Mouse (Mus musculus): Measurements from ENCODE around the gene Mfsd4b1. TPM values are rescaled to one million over a fixed set of nuclear protein-coding genes. Genes with fewer than 3 reads are reported as not detected.

Gene Mfsd4b1
- polyA plus RNA-seq, 1 experiment: not detected

DNA sequence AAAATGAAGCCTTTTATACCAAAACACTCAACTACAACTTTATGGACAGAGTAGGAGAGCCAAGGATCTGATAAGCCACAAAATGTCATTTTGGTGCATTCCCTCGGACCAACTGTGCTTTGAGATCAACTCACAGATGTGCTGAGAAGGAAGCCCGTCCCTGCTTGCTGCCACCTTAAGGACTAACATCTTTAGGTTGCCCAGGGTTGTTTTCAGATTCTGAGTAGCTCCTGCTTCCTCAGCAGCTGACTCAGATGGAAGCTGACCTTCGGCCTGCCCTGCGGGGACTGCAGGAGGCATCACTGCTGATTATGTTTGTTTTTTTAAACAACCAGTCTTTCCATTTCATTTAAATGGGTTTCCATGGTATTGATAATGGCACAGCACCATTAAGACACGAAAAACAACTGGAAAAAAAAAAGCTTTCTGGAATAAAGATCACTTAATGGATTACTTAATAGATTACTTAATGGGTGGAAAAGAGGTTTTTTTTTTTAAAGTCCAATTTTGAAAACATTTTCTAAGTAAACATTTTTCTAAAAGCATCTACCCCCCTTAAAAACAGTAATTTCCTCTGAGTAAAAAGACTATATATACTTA lies 38.3 kb upstream of the Mfsd4b1 start:
- H3K27ac ChIP-seq (ENCODE audit: control insufficient read depth, insufficient read depth, low read depth, low read length, poor library complexity): no peak overlapping the region
- 76% methylated on average over 5 of the region's 5 CpGs for WGBS

DNA sequence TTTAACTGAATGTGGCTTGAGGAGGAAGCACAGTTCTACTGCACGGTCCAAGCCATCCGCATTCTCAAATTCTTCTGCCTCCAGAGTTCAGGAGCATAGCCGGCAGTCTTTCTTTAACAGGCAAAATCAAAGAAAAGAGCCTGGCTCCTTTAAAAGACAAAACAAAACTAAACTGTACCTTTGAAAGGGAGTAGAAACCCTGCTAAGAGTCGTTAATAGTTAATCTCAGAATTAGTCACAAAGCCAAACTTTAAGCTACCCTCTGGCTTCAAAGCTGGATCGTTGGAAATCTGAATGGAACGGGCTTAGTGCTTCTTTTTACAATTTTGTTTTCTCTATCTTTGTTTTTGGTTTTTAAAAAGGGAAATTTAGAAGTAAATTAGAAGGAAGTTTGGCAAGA lies 37.7 kb upstream of the Mfsd4b1 start:
- WGBS: 88% methylated on average over 6 of the region's 6 CpGs
- Histone ChIP-seq H3K4me3 (replicated peaks; ENCODE audit: control insufficient read depth, low read depth, low read length) (no peak overlapping the region), H3K4me1 (ENCODE audit: control insufficient read depth, insufficient read depth, low read length) (no peaks in the 10 kb centered on the region; the same call in 1 of the 2 replicates), H3K27ac (ENCODE audit: control insufficient read depth, insufficient read depth, low read depth, low read length, poor library complexity) (no peak overlapping the region)
- TF ChIP-seq POLR2A (IDR thresholded peaks at IDR 0.05; ENCODE audit: borderline replicate concordance, control insufficient read depth, low read depth, low read length): no peak

More for the DNA sequence above, 38.3 kb upstream of the Mfsd4b1 start:
- H3K4me1 ChIP-seq (ENCODE audit: control insufficient read depth, insufficient read depth, low read length): peaks cover under 1% of the 10 kb centered on the region; the same call in 1 of the 2 replicates
- TF ChIP-seq POLR2A (IDR thresholded peaks at IDR 0.05; ENCODE audit: borderline replicate concordance, control insufficient read depth, low read depth, low read length) (no peak), CTCF (IDR thresholded peaks at IDR 0.05; ENCODE audit: control insufficient read depth, insufficient read depth, low read length) (no peak)
- H3K4me3 ChIP-seq (replicated peaks; ENCODE audit: control insufficient read depth, low read depth, low read length): no peak overlapping the region

DNA sequence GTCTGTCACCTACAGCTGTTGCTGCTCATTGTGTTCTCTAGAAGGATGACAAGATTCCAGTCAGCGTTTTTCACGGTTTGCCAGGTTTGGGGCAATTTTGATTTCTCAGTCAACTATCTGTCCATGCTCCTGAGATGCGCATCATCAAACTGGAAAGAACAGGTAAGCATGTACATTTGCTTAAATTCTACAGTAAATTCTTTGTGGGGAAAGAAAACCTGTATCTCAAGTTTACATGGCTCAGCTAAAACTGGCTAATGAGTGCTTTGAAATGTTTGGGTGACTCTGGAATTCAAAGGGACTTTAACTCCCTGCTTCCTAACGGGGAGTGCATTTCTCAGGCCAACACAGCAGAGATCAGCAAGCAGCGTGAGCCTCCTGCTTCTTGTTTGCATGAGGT lies 36.9 kb upstream of the Mfsd4b1 start:
- Histone ChIP-seq H3K4me1 (ENCODE audit: control insufficient read depth, insufficient read depth, low read length) (peaks cover 1% of the 10 kb centered on the region; the same call in 1 of the 2 replicates), H3K27ac (ENCODE audit: control insufficient read depth, insufficient read depth, low read depth, low read length, poor library complexity) (no peak overlapping the region), H3K4me3 (replicated peaks; ENCODE audit: control insufficient read depth, low read depth, low read length) (no peak overlapping the region)
- TF ChIP-seq CTCF (IDR thresholded peaks at IDR 0.05; ENCODE audit: control insufficient read depth, insufficient read depth, low read length) (no peak), POLR2A (IDR thresholded peaks at IDR 0.05; ENCODE audit: borderline replicate concordance, control insufficient read depth, low read depth, low read length) (no peak)
- 95% methylated on average over 5 of the region's 5 CpGs for WGBS

DNA sequence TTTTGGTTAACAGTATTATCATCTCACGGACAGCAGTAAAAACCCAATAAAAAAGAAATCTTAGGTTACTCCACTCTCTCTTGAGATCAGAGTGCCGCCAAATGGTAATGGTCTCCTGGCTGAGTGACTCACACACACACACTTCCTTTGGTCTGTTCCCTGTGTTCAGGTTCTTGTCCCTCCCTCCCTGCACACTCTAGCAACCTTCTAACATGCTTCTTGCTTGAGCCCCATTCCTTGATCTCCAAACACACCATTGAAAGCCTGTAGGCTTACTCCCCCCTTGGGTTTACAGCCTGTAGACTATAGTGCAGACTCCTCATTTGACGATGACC lies 33.7 kb upstream of the Mfsd4b1 start:
- 68% methylated on average over 3 of the region's 3 CpGs for WGBS
- no peak overlapping the region for H3K4me3 ChIP-seq (replicated peaks; ENCODE audit: control insufficient read depth, low read depth, low read length)
- no peak overlapping the region for H3K27ac ChIP-seq (ENCODE audit: control insufficient read depth, insufficient read depth, low read depth, low read length, poor library complexity)
- TF ChIP-seq CTCF (IDR thresholded peaks at IDR 0.05; ENCODE audit: control insufficient read depth, insufficient read depth, low read length): no peak
- no peak for TF ChIP-seq POLR2A (IDR thresholded peaks at IDR 0.05; ENCODE audit: borderline replicate concordance, control insufficient read depth, low read depth, low read length)
- H3K4me1 ChIP-seq (ENCODE audit: control insufficient read depth, insufficient read depth, low read length): peaks cover 1% of the 10 kb centered on the region; the same call in 1 of the 2 replicates

DNA sequence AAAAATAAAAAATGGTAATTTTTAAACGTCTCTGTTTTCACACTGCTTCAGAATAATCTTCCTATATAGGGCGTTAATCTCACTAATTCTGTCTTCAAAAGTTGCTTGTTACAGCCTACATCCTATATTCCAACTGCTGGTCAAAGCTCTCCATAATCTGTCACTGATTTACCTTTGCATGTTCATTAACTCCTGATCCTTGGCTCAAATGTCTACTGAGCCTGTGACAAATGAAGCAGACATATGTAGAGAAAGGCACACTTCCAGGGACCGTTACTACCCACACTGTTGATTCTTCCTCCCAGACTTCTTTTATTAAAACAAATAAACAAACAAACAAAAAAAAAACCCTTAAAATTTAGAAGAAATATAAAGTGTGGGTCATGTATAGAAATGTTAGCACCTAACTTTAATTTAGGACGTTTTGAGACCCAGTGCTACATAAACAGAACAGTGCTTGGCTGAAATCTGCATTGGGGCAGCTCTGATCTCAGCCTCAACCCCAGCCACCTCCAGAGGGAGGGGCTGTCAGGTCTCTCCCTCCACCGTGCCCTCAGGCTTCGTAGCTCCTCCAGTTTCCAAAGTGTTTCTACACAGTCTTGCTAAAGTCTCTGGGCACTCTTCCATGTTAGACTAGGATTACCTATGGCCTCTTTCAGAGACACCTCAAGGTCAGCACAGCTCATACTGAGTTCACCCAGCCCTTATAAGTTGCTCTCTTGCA lies 33.2 kb upstream of the Mfsd4b1 start:
- 56% methylated on average over 6 of the region's 6 CpGs for WGBS
- TF ChIP-seq CTCF (IDR thresholded peaks at IDR 0.05; ENCODE audit: control insufficient read depth, insufficient read depth, low read length) (no peak), POLR2A (IDR thresholded peaks at IDR 0.05; ENCODE audit: borderline replicate concordance, control insufficient read depth, low read depth, low read length) (no peak)
- Histone ChIP-seq H3K27ac (ENCODE audit: control insufficient read depth, insufficient read depth, low read depth, low read length, poor library complexity) (no peak overlapping the region), H3K4me3 (replicated peaks; ENCODE audit: control insufficient read depth, low read depth, low read length) (no peak overlapping the region), H3K4me1 (ENCODE audit: control insufficient read depth, insufficient read depth, low read length) (peaks cover 1% of the 10 kb centered on the region; the same call in 1 of the 2 replicates)

DNA sequence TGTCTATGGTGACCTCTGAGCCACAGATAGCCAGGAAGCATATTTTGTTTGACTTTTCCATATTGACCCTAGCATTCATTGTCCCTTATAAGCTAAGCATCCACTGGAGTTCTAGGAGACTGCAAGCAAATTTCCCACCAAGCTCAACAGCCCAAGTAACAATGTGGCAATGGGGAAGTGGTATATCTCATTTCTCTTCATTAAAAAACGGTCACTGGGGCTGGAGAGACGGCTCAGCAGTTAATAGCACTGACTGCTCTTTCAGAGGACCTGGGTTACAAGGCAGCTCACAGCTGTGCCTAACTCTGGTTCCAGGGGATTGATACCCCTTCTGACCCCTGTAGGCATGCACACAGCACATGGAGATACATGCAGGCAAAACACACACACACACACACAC lies 32.5 kb upstream of the Mfsd4b1 start:
- TF ChIP-seq CTCF (IDR thresholded peaks at IDR 0.05; ENCODE audit: control insufficient read depth, insufficient read depth, low read length): no peak
- peaks cover 1% of the 10 kb centered on the region; the same call in 1 of the 2 replicates for H3K4me1 ChIP-seq (ENCODE audit: control insufficient read depth, insufficient read depth, low read length)
- H3K27ac ChIP-seq (ENCODE audit: control insufficient read depth, insufficient read depth, low read depth, low read length, poor library complexity): no peak overlapping the region
- 15% methylated on average over 2 of the region's 2 CpGs for WGBS
- H3K4me3 ChIP-seq (replicated peaks; ENCODE audit: control insufficient read depth, low read depth, low read length): no peak overlapping the region

DNA sequence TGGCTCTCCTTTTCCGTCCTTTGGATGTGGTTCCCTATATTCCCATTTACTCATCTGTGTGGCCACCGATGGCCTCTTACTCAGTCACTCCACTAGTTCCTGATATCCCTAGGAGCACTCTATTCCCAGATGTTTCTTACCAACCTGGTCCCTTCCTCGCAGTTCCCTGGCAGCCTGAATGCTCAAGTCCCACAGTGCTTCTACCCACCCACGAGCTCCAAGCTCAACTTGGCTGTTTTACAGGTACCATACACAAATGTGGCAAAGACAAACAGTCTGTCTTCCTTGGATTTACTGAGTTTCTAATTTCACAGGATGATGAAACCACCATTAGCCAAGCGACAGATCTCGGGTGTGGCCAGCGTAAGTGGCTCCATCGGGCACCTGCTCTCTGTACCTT lies 29.4 kb upstream of the Mfsd4b1 start:
- H3K4me3 ChIP-seq (replicated peaks; ENCODE audit: control insufficient read depth, low read depth, low read length): no peak overlapping the region
- WGBS: 80% methylated on average over 8 of the region's 8 CpGs

DNA sequence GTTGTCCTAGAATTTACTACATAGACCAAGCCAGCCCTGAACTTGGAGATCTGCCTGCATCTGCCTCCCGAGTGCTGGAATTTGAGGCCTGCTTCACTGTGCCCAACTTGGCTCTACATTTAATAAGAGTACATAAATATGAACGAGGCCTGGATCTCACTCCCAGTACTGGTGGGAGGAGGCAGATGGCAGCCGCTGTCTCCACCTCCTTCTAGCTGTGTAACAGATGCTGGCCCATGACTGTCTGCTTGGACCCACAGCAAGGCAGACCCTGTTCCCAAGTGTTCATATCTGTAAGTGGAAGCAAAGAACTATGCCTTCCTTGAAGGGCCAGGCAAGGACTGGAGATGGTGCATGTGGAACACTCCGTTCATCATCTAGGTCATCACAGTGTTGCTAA lies 28.8 kb upstream of the Mfsd4b1 start:
- H3K27ac ChIP-seq (ENCODE audit: control insufficient read depth, insufficient read depth, low read depth, low read length, poor library complexity): no peak overlapping the region
- peaks cover 1% of the 10 kb centered on the region; the same call in 1 of the 2 replicates for H3K4me1 ChIP-seq (ENCODE audit: control insufficient read depth, insufficient read depth, low read length)
- WGBS: 86% methylated on average over 4 of the region's 4 CpGs
- no peak overlapping the region for H3K4me3 ChIP-seq (replicated peaks; ENCODE audit: control insufficient read depth, low read depth, low read length)
- no peak for TF ChIP-seq POLR2A (IDR thresholded peaks at IDR 0.05; ENCODE audit: borderline replicate concordance, control insufficient read depth, low read depth, low read length)

More for the DNA sequence above, 29.4 kb upstream of the Mfsd4b1 start:
- peaks cover 1% of the 10 kb centered on the region; the same call in 1 of the 2 replicates for H3K4me1 ChIP-seq (ENCODE audit: control insufficient read depth, insufficient read depth, low read length)
- TF ChIP-seq CTCF (IDR thresholded peaks at IDR 0.05; ENCODE audit: control insufficient read depth, insufficient read depth, low read length): no peak
- no peak for TF ChIP-seq POLR2A (IDR thresholded peaks at IDR 0.05; ENCODE audit: borderline replicate concordance, control insufficient read depth, low read depth, low read length)
- H3K27ac ChIP-seq (ENCODE audit: control insufficient read depth, insufficient read depth, low read depth, low read length, poor library complexity): no peak overlapping the region
